Comparison of ENCODE assay signal across 16 mouse cellular contexts in genomic region chr1:188260259-188261107, GRCm38 (mm10). TPM values are rescaled to one million over a fixed set of nuclear protein-coding genes. Genes with fewer than 3 reads are reported as not detected.
A peak's percentile ranks its signal among the peaks of the same experiment; 100 is the strongest.
DNase-seq lines count a peak whose midpoint lies in the region; ATAC-seq and TF ChIP-seq lines count a peak whose summit lies in the region.
"Had no signal": no experiment of that assay in that cellular context is flagged by ENCODE, and none has a peak within 500 bp of the region (broad histone marks: within the 10 kb centered on the region; RNA-seq: fewer than 3 reads in every experiment).

No protein-coding gene starts in this region.

- H3K27me3 ChIP-seq in neural tube, embryonic 11.5 days (ENCODE audit: control insufficient read depth, insufficient read depth, low read length) = no peaks in the 10 kb centered on the region
- no peaks in the 10 kb centered on the region for H3K27me3 ChIP-seq in neural tube, embryonic 15.5 days (replicated peaks)
- H3K27me3 ChIP-seq in forebrain, embryonic 11.5 days (ENCODE audit: control insufficient read depth, insufficient read depth, low read length) = no peaks in the 10 kb centered on the region
- H3K27me3 ChIP-seq in hindbrain, embryonic 13.5 days = no peaks in the 10 kb centered on the region
- H3K27me3 ChIP-seq in liver, postnatal 0 days (ENCODE audit: insufficient read depth, low read length) = no peaks in the 10 kb centered on the region
- H3K27me3 ChIP-seq: hindbrain, embryonic 15.5 days; lung, embryonic 15.5 days had no signal

- peak; percentile 38 for DNase-seq in neural tube, embryonic 11.5 days (ENCODE audit: low spot score)
- DNase-seq in forebrain, embryonic 11.5 days (ENCODE audit: low spot score) = no peak
- DNase-seq in liver, postnatal 0 days = no peak
- no peak for DNase-seq in spleen, postnatal 14 days (ENCODE audit: low spot score in 2 of 2)
- DNase-seq in thymus, postnatal 25 days = no peak
- DNase-seq: cerebellum, adult 11 months; gastrocnemius, adult 2 months; kidney, adult 9 months; layer of hippocampus, adult 9-11 months; thymus, adult 2 months had no signal

- no peak for TF ChIP-seq CTCF in liver, postnatal 0 days (IDR thresholded peaks at IDR 0.05; ENCODE audit: low read depth)

- H3K9ac ChIP-seq in neural tube, embryonic 11.5 days (ENCODE audit: low read length) = no peak overlapping the region
- H3K9ac ChIP-seq in neural tube, embryonic 15.5 days (replicated peaks) = no peak overlapping the region
- no peak overlapping the region for H3K9ac ChIP-seq in forebrain, embryonic 11.5 days (ENCODE audit: low read length)
- H3K9ac ChIP-seq in hindbrain, embryonic 13.5 days = no peak overlapping the region
- H3K9ac ChIP-seq in liver, postnatal 0 days (replicated peaks) = no peak overlapping the region
- H3K9ac ChIP-seq: hindbrain, embryonic 15.5 days; lung, embryonic 15.5 days had no signal

- no peaks in the 10 kb centered on the region for H3K9me3 ChIP-seq in neural tube, embryonic 11.5 days (ENCODE audit: control insufficient read depth, low read length)
- no peaks in the 10 kb centered on the region for H3K9me3 ChIP-seq in neural tube, embryonic 15.5 days (replicated peaks)
- no peaks in the 10 kb centered on the region for H3K9me3 ChIP-seq in forebrain, embryonic 11.5 days (ENCODE audit: control insufficient read depth, low read length)
- H3K9me3 ChIP-seq in hindbrain, embryonic 13.5 days = no peaks in the 10 kb centered on the region
- H3K9me3 ChIP-seq in liver, postnatal 0 days (ENCODE audit: low read length) = no peaks in the 10 kb centered on the region
- H3K9me3 ChIP-seq: hindbrain, embryonic 15.5 days; lung, embryonic 15.5 days had no signal

- H3K4me1 ChIP-seq in neural tube, embryonic 11.5 days (ENCODE audit: control insufficient read depth, insufficient read depth, low read length) = peaks cover 3% of the 10 kb centered on the region; the same call in 1 of the 2 replicates
- H3K4me1 ChIP-seq in neural tube, embryonic 15.5 days = peaks cover 7% of the 10 kb centered on the region; the same call in 1 of the 2 replicates
- peaks cover 5% of the 10 kb centered on the region; the same call in 1 of the 2 replicates for H3K4me1 ChIP-seq in forebrain, embryonic 11.5 days (replicated peaks; ENCODE audit: control insufficient read depth, insufficient read depth, low read length)
- H3K4me1 ChIP-seq in hindbrain, embryonic 13.5 days (replicated peaks) = peaks cover 21% of the 10 kb centered on the region
- no peaks in the 10 kb centered on the region for H3K4me1 ChIP-seq in liver, postnatal 0 days (ENCODE audit: insufficient read depth)
- H3K4me1 ChIP-seq: lung, embryonic 15.5 days had no signal

- H3K36me3 ChIP-seq in neural tube, embryonic 11.5 days (ENCODE audit: control insufficient read depth, insufficient read depth, low read length) = no peaks in the 10 kb centered on the region
- no peaks in the 10 kb centered on the region for H3K36me3 ChIP-seq in neural tube, embryonic 15.5 days
- no peaks in the 10 kb centered on the region for H3K36me3 ChIP-seq in forebrain, embryonic 11.5 days (ENCODE audit: control insufficient read depth, insufficient read depth, low read length)
- no peaks in the 10 kb centered on the region for H3K36me3 ChIP-seq in hindbrain, embryonic 13.5 days
- H3K36me3 ChIP-seq in liver, postnatal 0 days (replicated peaks; ENCODE audit: insufficient read depth, low read length) = no peaks in the 10 kb centered on the region
- H3K36me3 ChIP-seq: hindbrain, embryonic 15.5 days; lung, embryonic 15.5 days had no signal

- H3K4me3 ChIP-seq in neural tube, embryonic 11.5 days (ENCODE audit: low read depth, low read length) = no peak overlapping the region
- no peak overlapping the region for H3K4me3 ChIP-seq in neural tube, embryonic 15.5 days (replicated peaks)
- H3K4me3 ChIP-seq in forebrain, embryonic 11.5 days (ENCODE audit: low read depth, low read length) = no peak overlapping the region
- H3K4me3 ChIP-seq in hindbrain, embryonic 13.5 days = no peak overlapping the region
- H3K4me3 ChIP-seq in liver, postnatal 0 days (ENCODE audit: low read depth, low read length) = no peak overlapping the region
- H3K4me3 ChIP-seq: erythroblast, embryonic 14.5 days; gastrocnemius, adult 2 months; hindbrain, embryonic 15.5 days; lung, embryonic 15.5 days had no signal

- TF ChIP-seq EP300 in liver, postnatal 0 days (IDR thresholded peaks at IDR 0.05; ENCODE audit: low read depth) = no peak

- 0 out of 2 replicates have a peak, but pooled peaks have one; percentile 48 for ATAC-seq in neural tube, embryonic 11.5 days (ENCODE audit: insufficient read depth, low FRiP score, low TSS enrichment)
- no peak for ATAC-seq in neural tube, embryonic 15.5 days (ENCODE audit: low FRiP score)
- ATAC-seq in forebrain, embryonic 11.5 days (replicated peaks; ENCODE audit: low FRiP score) = peak; percentile 44
- peak; percentile 52; the same call in 1 of the 2 replicates for ATAC-seq in hindbrain, embryonic 13.5 days (ENCODE audit: low FRiP score)
- no peak for ATAC-seq in liver, postnatal 0 days

- no peak overlapping the region for H3K4me2 ChIP-seq in neural tube, embryonic 11.5 days (ENCODE audit: low read depth)
- no peak overlapping the region for H3K4me2 ChIP-seq in neural tube, embryonic 15.5 days
- H3K4me2 ChIP-seq in forebrain, embryonic 11.5 days (ENCODE audit: low read depth, low read length, severe bottlenecking) = no peak overlapping the region
- no peak overlapping the region for H3K4me2 ChIP-seq in hindbrain, embryonic 13.5 days
- no peak overlapping the region for H3K4me2 ChIP-seq in liver, postnatal 0 days (ENCODE audit: low read depth, low read length)
- H3K4me2 ChIP-seq: heart, embryonic 11.5 days; hindbrain, embryonic 15.5 days; lung, embryonic 15.5 days had no signal

- 49% methylated on average over 6 of the region's 6 CpGs for WGBS in neural tube, embryonic 11.5 days
- WGBS in neural tube, embryonic 15.5 days = 48% methylated on average over 6 of the region's 6 CpGs
- whole genome bisulfite sequencing in forebrain, embryonic 11.5 days = 52% methylated on average over 6 of the region's 6 CpGs
- 44% methylated on average over 6 of the region's 6 CpGs for WGBS in hindbrain, embryonic 13.5 days
- WGBS in liver, postnatal 0 days (ENCODE audit: insufficient replicate concordance) = 65% methylated on average over 6 of the region's 6 CpGs

- H3K27ac ChIP-seq in neural tube, embryonic 11.5 days (ENCODE audit: low read depth, low read length) = no peak overlapping the region
- no peak overlapping the region for H3K27ac ChIP-seq in neural tube, embryonic 15.5 days (replicated peaks)
- H3K27ac ChIP-seq in forebrain, embryonic 11.5 days (ENCODE audit: low read depth, low read length) = no peak overlapping the region
- H3K27ac ChIP-seq in hindbrain, embryonic 13.5 days = peak overlapping the region; percentile 52; the same call in 1 of the 2 replicates
- H3K27ac ChIP-seq in liver, postnatal 0 days (ENCODE audit: low read depth) = no peak overlapping the region
- H3K27ac ChIP-seq: gastrocnemius, adult 2 months; hindbrain, embryonic 15.5 days; lung, embryonic 15.5 days had no signal

RNA-seq across cellular contexts. Expression of gene Ush2a, which starts 1.3 kb away (rescaled TPM):
- polyA plus RNA-seq in neural tube, embryonic 11.5 days (2014; fragmentation: Nextera tagmentation; extraction: Ambion mirVana) = 0.07 and 0.24 TPM in 2 replicates
- polyA plus RNA-seq in neural tube, embryonic 15.5 days (2015; fragmentation: Nextera tagmentation; extraction: Ambion mirVana) = 0.03 and 0.17 TPM in 2 replicates
- polyA plus RNA-seq in forebrain, embryonic 11.5 days (2014; fragmentation: Nextera tagmentation; extraction: Ambion mirVana) = 0.12 and 0.15 TPM in 2 replicates
- polyA plus RNA-seq in hindbrain, embryonic 13.5 days (2015; fragmentation: Nextera tagmentation; extraction: Ambion mirVana) = 0.18 and 0.29 TPM in 2 replicates
- not detected in 2 replicates for polyA plus RNA-seq in liver, postnatal 0 days (2015; fragmentation: Nextera tagmentation; extraction: Ambion mirVana)
- polyA plus RNA-seq: erythroblast, embryonic 14.5 days had no signal

Comparison
In these comparisons a context has a peak if more than half of its experiments do, and no peak if none do; other contexts are left out.
1. ATAC-seq: peak in neural tube, embryonic 11.5 days (single experiment), forebrain, embryonic 11.5 days (single experiment) and hindbrain, embryonic 13.5 days (single experiment); none in neural tube, embryonic 15.5 days (single experiment) and liver, postnatal 0 days (single experiment).